Mouse (Mus musculus) stomach, postnatal 0 days (tissue): ENCODE data around the gene Trim54. TPM values are rescaled to one million over a fixed set of nuclear protein-coding genes. Genes with fewer than 3 reads are reported as not detected.
A peak's percentile ranks its signal among the peaks of the same experiment; 100 is the strongest.

Experiments used
- ATAC-seq: fragments of 200-750 bp; cut with Nextera tagmentation; 2 replicates; pipeline ENCODE4 v1.8.0; 2017; ENCODE audit not compliant: low FRiP score, low TSS enrichment
- DNase-seq: peaks from one replicate; pipeline ENCODE4 v3.0.0-alpha.2; 2016; ENCODE audit warnings: low spot score
- H3K27ac ChIP-seq: fragments of 300-500 bp; sonication (generic); replicated peaks from 2 replicates; pipeline ENCODE4 v1.5.1; 2014; ENCODE audit warnings: mild to moderate bottlenecking, control low read depth
- H3K27me3 ChIP-seq: fragments of 300-500 bp; sonication (generic); 2 replicates; pipeline ENCODE4 v1.6.1; 2014; ENCODE audit warnings: low read length; ENCODE audit not compliant: control insufficient read depth, insufficient read depth
- H3K36me3 ChIP-seq: fragments of 300-500 bp; sonication (generic); 2 replicates; pipeline ENCODE4 v1.6.1; 2014; ENCODE audit warnings: low read length, mixed read lengths; ENCODE audit not compliant: control insufficient read depth, insufficient read depth
- H3K4me1 ChIP-seq: fragments of 300-500 bp; sonication (generic); replicated peaks from 2 replicates; pipeline ENCODE4 v1.6.1; 2014; ENCODE audit warnings: antibody characterized with exemption; ENCODE audit not compliant: control insufficient read depth, insufficient read depth
- H3K4me2 ChIP-seq: fragments of 300-500 bp; sonication (generic); replicated peaks from 2 replicates; pipeline ENCODE4 v1.6.1; 2014; ENCODE audit warnings: low read depth, mild to moderate bottlenecking, control low read depth, moderate library complexity
- H3K4me3 ChIP-seq: fragments of 300-500 bp; sonication (generic); 2 replicates; pipeline ENCODE4 v1.5.1; 2014; ENCODE audit warnings: low read depth, low read length, control low read depth
- H3K9ac ChIP-seq: fragments of 300-500 bp; sonication (generic); 2 replicates; pipeline ENCODE4 v1.6.1; 2014; ENCODE audit warnings: mild to moderate bottlenecking, low read length, control low read depth, mixed read lengths
- H3K9me3 ChIP-seq: fragments of 300-500 bp; sonication (generic); 2 replicates; pipeline ENCODE4 v1.6.1; 2016; ENCODE audit warnings: low read length; ENCODE audit not compliant: control insufficient read depth
- CTCF ChIP-seq: IDR thresholded peaks from 2 replicates; pipeline ENCODE4 v1.5.1; 2016; ENCODE audit warnings: antibody characterized with exemption, low read depth, mild to moderate bottlenecking, moderate library complexity
- EP300 ChIP-seq: optimal IDR thresholded peaks from 2 replicates; pipeline ENCODE3; 2016; ENCODE audit warnings: antibody characterized with exemption
- WGBS: fragments of 180-500 bp; shearing (Covaris S2); extraction: QIAGEN DNeasy Blood & Tissue Kit; methylation state at CpG from one replicate; pipeline ENCODE4 v1.1.7; 2014; 5-methylcytosine and 5-hydroxymethylcytosine counted together
- polyA plus RNA-seq: library from polyadenylated mRNA; unstranded; fragments of >200 nt; fragmentation: Nextera tagmentation; extraction: Ambion mirVana; gene quantifications from 2 replicates; pipeline ENCODE4 v1.2.1, GENCODE M21; 2015

The Trim54 gene
- polyA plus RNA-seq, 1 experiment from 2014 or later = 0.06 TPM

- H3K27ac ChIP-seq = no peak overlapping the region
- peaks cover 5% of the 10 kb centered on the region; the same call in 1 of the 2 replicates for H3K27me3 ChIP-seq
- ATAC-seq (no peak), DNase-seq (no peak)
- no peak overlapping the region for H3K4me3 ChIP-seq
- WGBS = 62% methylated on average over 13 of the region's 13 CpGs
- TF ChIP-seq CTCF (no peak), EP300 (no peak)
- no peak overlapping the region for H3K4me2 ChIP-seq
- no peak overlapping the region for H3K9ac ChIP-seq
- H3K9me3 ChIP-seq = no peaks in the 10 kb centered on the region
- H3K36me3 ChIP-seq = peaks cover 19% of the 10 kb centered on the region
- no peaks in the 10 kb centered on the region for H3K4me1 ChIP-seq
Measured at GRCm38 (mm10) chr5:31080059-31080794, 36.3 kb upstream of the Trim54 start.

- Histone ChIP-seq H3K27ac (no peak overlapping the region), H3K4me3 (no peak overlapping the region), H3K36me3 (peaks cover 18% of the 10 kb centered on the region), H3K4me2 (no peak overlapping the region), H3K9me3 (no peaks in the 10 kb centered on the region), H3K27me3 (peaks cover 5% of the 10 kb centered on the region; the same call in 1 of the 2 replicates), H3K4me1 (no peaks in the 10 kb centered on the region), H3K9ac (no peak overlapping the region)
- 53% methylated on average over 3 of the region's 3 CpGs for WGBS
- ATAC-seq (no peak), DNase-seq (no peak)
- TF ChIP-seq EP300 (no peak), CTCF (no peak)
Measured at GRCm38 (mm10) chr5:31080795-31081164, 35.7 kb upstream of the Trim54 start.

GRCm38 (mm10) chr5:31081386-31081785 lies 35.1 kb upstream of the Trim54 start:
- peak; percentile 59 for DNase-seq
- H3K9ac ChIP-seq = no peak overlapping the region

GRCm38 (mm10) chr5:31082355-31082754 lies 34.2 kb upstream of the Trim54 start:
- WGBS = 11% methylated on average over 5 of the region's 5 CpGs

More at GRCm38 (mm10) chr5:31081386-31081785, 35.1 kb upstream of the Trim54 start:
- no peaks in the 10 kb centered on the region for H3K4me1 ChIP-seq
- no peaks in the 10 kb centered on the region for H3K9me3 ChIP-seq
- H3K27ac ChIP-seq = no peak overlapping the region
- peaks cover 11% of the 10 kb centered on the region for H3K36me3 ChIP-seq
- 84% methylated on average over 3 of the region's 3 CpGs for WGBS
- peak; percentile 77 for TF ChIP-seq CTCF
- TF ChIP-seq EP300 = no peak
- peaks cover 5% of the 10 kb centered on the region; the same call in 1 of the 2 replicates for H3K27me3 ChIP-seq
- H3K4me3 ChIP-seq = no peak overlapping the region
- no peak for ATAC-seq
- H3K4me2 ChIP-seq = no peak overlapping the region

GRCm38 (mm10) chr5:31082935-31083625 lies 33.4 kb upstream of the Trim54 start:
- Histone ChIP-seq H3K9me3 (no peaks in the 10 kb centered on the region), H3K4me1 (no peaks in the 10 kb centered on the region), H3K4me2 (no peak overlapping the region), H3K27ac (no peak overlapping the region), H3K36me3 (peaks cover 3% of the 10 kb centered on the region; the same call in 1 of the 2 replicates), H3K27me3 (peaks cover 5% of the 10 kb centered on the region; the same call in 1 of the 2 replicates), H3K9ac (no peak overlapping the region), H3K4me3 (no peak overlapping the region)
- no peak for TF ChIP-seq CTCF
- TF ChIP-seq EP300 = no peak
- DNase-seq (no peak), ATAC-seq (no peak)
- 30% methylated on average over 12 of the region's 12 CpGs for WGBS

More at GRCm38 (mm10) chr5:31082355-31082754, 34.2 kb upstream of the Trim54 start:
- Histone ChIP-seq H3K27me3 (peaks cover 5% of the 10 kb centered on the region; the same call in 1 of the 2 replicates), H3K4me2 (no peak overlapping the region), H3K36me3 (peaks cover 8% of the 10 kb centered on the region; the same call in 1 of the 2 replicates), H3K4me3 (no peak overlapping the region), H3K27ac (no peak overlapping the region), H3K9ac (no peak overlapping the region), H3K4me1 (no peaks in the 10 kb centered on the region), H3K9me3 (no peaks in the 10 kb centered on the region)
- DNase-seq (peak; percentile 70), ATAC-seq (peak; percentile 41)
- TF ChIP-seq EP300 = no peak
- peak; percentile 75 for TF ChIP-seq CTCF
